Mouse (Mus musculus) gastrocnemius, postnatal 14 days (tissue): Measurements from ENCODE around the gene Upp2. TPM values are rescaled to one million over a fixed set of nuclear protein-coding genes. Genes with fewer than 3 reads are reported as not detected.

Experiments
- DNase-seq: peaks from one replicate; pipeline ENCODE4 v3.0.0; 2021; ENCODE audit warnings: mixed read lengths
- intact Hi-C: fragments of 180-260 bp; cut with DNase I; formaldehyde crosslinking; loops from one replicate; pipeline ENCODE4 v1.15.1; 2025; ENCODE audit warnings: low total_unique reads
- total RNA-seq, 2 experiments: library from RNA; stranded (reverse); gene quantifications; 2 replicates each; pipeline ENCODE4 v1.2.3; 2021

Gene Upp2
- total RNA-seq, 2 experiments from 2014 or later, result 0.86 to 1.3 TPM

- intact Hi-C loops, result no loop called here
- no peak for DNase-seq
Observed at GRCm38 (mm10) chr2:58548943-58549342, 18.2 kb upstream of the Upp2 start.

GRCm38 (mm10) chr2:58549960-58550359, 17.1 kb upstream of the Upp2 start:
- intact Hi-C loops, result no loop called here
- DNase-seq, result no peak

- DNase-seq, result no peak
- intact Hi-C loops, result no loop called here
Observed at GRCm38 (mm10) chr2:58550488-58550887, 16.6 kb upstream of the Upp2 start.

GRCm38 (mm10) chr2:58551866-58552265, 15.2 kb upstream of the Upp2 start:
- intact Hi-C loops, result no loop called here
- no peak for DNase-seq

- intact Hi-C loops, result no loop called here
- DNase-seq, result no peak
Observed at GRCm38 (mm10) chr2:58552296-58552695, 14.8 kb upstream of the Upp2 start.

GRCm38 (mm10) chr2:58557045-58557845, 9.9 kb upstream of the Upp2 start:
- intact Hi-C loops, result no loop called here
- DNase-seq, result no peak

- intact Hi-C loops, result no loop called here
Observed at GRCm38 (mm10) chr2:58562137-58562536, 5.0 kb upstream of the Upp2 start.

GRCm38 (mm10) chr2:58565267-58565666, 1.8 kb upstream of the Upp2 start:
- intact Hi-C loops, result loop anchor here (5.0 kb wide), 1 partner anchor 78 kb away; no protein-coding TSS in a partner anchor

More at GRCm38 (mm10) chr2:58562137-58562536, 5.0 kb upstream of the Upp2 start:
- no peak for DNase-seq

GRCm38 (mm10) chr2:58566049-58566409, 1.1 kb upstream of the Upp2 start:
- intact Hi-C loops, result loop anchor here (5.0 kb wide), 1 partner anchor 79 kb away; no protein-coding TSS in a partner anchor
- no peak for DNase-seq

More at GRCm38 (mm10) chr2:58565267-58565666, 1.8 kb upstream of the Upp2 start:
- peak; percentile 29 for DNase-seq

- intact Hi-C loops, result loop anchor here (5.0 kb wide), 1 partner anchor 79 kb away; no protein-coding TSS in a partner anchor
- peak; percentile 78 for DNase-seq
Observed at GRCm38 (mm10) chr2:58566410-58567065, 560 bp upstream of the Upp2 start.

- intact Hi-C loops, result loop anchor here (5.0 kb wide), 1 partner anchor 81 kb away; no protein-coding TSS in a partner anchor
- no peak for DNase-seq
Observed at GRCm38 (mm10) chr2:58567866-58568719, 995 bp downstream of the Upp2 start.

GRCm38 (mm10) chr2:58568841-58569645, 1.9 kb downstream of the Upp2 start:
- intact Hi-C loops, result loop anchor here (5.0 kb wide), 1 partner anchor 82 kb away; no protein-coding TSS in a partner anchor
- no peak for DNase-seq

GRCm38 (mm10) chr2:58574167-58574566, 7.1 kb downstream of the Upp2 start:
- DNase-seq, result no peak
- intact Hi-C loops, result no loop called here

- peak; percentile 30 for DNase-seq
- intact Hi-C loops, result loop anchor here (10.0 kb wide), 1 partner anchor 78 kb away; no protein-coding TSS in a partner anchor
Observed at GRCm38 (mm10) chr2:58586311-58586710, 19.2 kb downstream of the Upp2 start.

- no peak for DNase-seq
- intact Hi-C loops, result loop anchor here (10.0 kb wide), 1 partner anchor 75 kb away; no protein-coding TSS in a partner anchor
Observed at GRCm38 (mm10) chr2:58589637-58590036, 22.5 kb downstream of the Upp2 start.

GRCm38 (mm10) chr2:58590055-58590454, 23.0 kb downstream of the Upp2 start:
- intact Hi-C loops, result no loop called here

GRCm38 (mm10) chr2:58595350-58595749, 28.3 kb downstream of the Upp2 start:
- DNase-seq, result no peak
- intact Hi-C loops, result no loop called here

More at GRCm38 (mm10) chr2:58590055-58590454, 23.0 kb downstream of the Upp2 start:
- no peak for DNase-seq

GRCm38 (mm10) chr2:58596774-58597342, 29.8 kb downstream of the Upp2 start:
- peak; percentile 46 for DNase-seq
- intact Hi-C loops, result no loop called here
